Mouse (Mus musculus) bone marrow macrophage, adult 2 months (primary cell): ENCODE data around the gene Pitpnc1.

ENCODE experiments used
- CTCF ChIP-seq: IDR thresholded peaks from 2 replicates; pipeline ENCODE4 v1.5.1; 2012; ENCODE audit warnings: low read depth, mild to moderate bottlenecking, low read length, moderate library complexity
- POLR2A ChIP-seq: IDR thresholded peaks from 2 replicates; pipeline ENCODE4 v1.6.1; 2012; ENCODE audit warnings: mild to moderate bottlenecking, low read depth, low read length, borderline replicate concordance

- TF ChIP-seq CTCF (no peak), POLR2A (no peak)
Measured at GRCm38 (mm10) chr11:107272351-107272975, 198.0 kb downstream of the Pitpnc1 start.
